Mouse (Mus musculus): Measurements from ENCODE around the gene 4930404N11Rik.

DNA sequence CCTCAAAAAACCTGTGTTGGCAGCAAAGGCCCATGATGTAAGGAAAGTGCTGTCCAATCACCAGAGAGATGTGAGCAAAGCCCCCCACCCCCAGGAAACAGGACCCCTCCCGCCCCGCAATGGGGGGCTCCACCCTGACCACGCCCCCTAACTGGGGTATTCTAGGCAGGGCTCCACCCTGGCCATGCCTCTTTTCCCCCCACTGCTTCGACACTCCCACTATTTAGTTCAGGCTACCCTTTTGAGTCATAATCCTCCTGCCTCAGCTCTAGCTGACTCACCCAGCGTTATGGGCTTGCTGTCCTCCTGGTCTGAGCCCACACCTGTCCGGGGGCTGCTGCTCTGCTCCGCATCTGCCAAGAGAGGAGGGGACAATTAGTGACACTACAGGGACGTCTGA, 43.7 kb upstream of the 4930404N11Rik start:
- TF ChIP-seq CTCF (IDR thresholded peaks at IDR 0.05; ENCODE audit: insufficient read depth, low read depth, low read length) (no peak), POLR2A (IDR thresholded peaks at IDR 0.05; ENCODE audit: insufficient read depth, low read depth, low read length) (no peak)

Data from olfactory bulb, adult 2 months (tissue).